In the genomic region with DNA sequence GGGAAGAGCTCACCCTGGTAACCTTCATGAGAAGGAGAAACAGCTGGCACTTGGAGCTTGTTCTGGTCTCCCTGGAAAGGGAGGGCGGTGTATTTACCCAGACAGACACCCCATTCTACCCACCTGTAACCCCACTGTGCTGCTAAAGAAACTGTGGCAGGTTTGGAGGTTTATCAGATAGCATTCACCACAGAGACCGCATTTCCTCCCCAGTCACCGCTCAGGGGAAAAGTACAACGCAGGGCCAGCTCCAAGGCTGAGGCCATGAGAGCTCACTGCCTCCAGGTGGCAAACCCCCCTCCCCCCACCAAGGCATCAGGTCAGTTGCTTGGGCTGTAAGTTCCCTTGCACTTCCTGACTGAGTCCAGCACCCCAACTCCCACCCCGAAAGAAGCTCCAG, we compare ENCODE assay signal across 15 mouse cellular contexts. TPM values are rescaled to one million over a fixed set of nuclear protein-coding genes. Genes with fewer than 3 reads are reported as not detected.
"Had no signal": no experiment of that assay in that cellular context is flagged by ENCODE, and none has a peak within 500 bp of the region (broad histone marks: within the 10 kb centered on the region; RNA-seq: fewer than 3 reads in every experiment).

No protein-coding gene starts in this region.

- DNase-seq: kidney, adult 18-20 months; kidney, adult 9 months; kidney, postnatal 14 days; left cerebral cortex, postnatal 4 days; liver, postnatal 0 days; lung, embryonic 14.5 days; midbrain, embryonic 14.5 days had no signal

- H3K4me2 ChIP-seq: limb, embryonic 12.5 days; limb, embryonic 15.5 days; liver, embryonic 11.5 days; lung, embryonic 14.5 days had no signal

- H3K4me3 ChIP-seq: limb, embryonic 12.5 days; limb, embryonic 15.5 days had no signal

- H3K9me3 ChIP-seq: limb, embryonic 12.5 days; limb, embryonic 15.5 days had no signal

- H3K9ac ChIP-seq: limb, embryonic 12.5 days; limb, embryonic 15.5 days; liver, embryonic 14.5 days; liver, postnatal 0 days; lung, embryonic 14.5 days had no signal

- H3K27ac ChIP-seq: limb, embryonic 12.5 days; limb, embryonic 15.5 days; liver, embryonic 14.5 days; macrophage had no signal

- ATAC-seq: intestine, embryonic 16.5 days; liver, postnatal 0 days; lung, postnatal 0 days had no signal

- H3K36me3 ChIP-seq: limb, embryonic 12.5 days; limb, embryonic 15.5 days had no signal

RNA-seq across cellular contexts. Expression of a gene that starts 39.4 kb away (rescaled TPM):
- polyA plus RNA-seq: liver, embryonic 11.5 days; midbrain, embryonic 14.5 days; neural tube, embryonic 14.5 days had no signal
